7 mouse cellular contexts compared by ENCODE assay signal in the genomic region with DNA sequence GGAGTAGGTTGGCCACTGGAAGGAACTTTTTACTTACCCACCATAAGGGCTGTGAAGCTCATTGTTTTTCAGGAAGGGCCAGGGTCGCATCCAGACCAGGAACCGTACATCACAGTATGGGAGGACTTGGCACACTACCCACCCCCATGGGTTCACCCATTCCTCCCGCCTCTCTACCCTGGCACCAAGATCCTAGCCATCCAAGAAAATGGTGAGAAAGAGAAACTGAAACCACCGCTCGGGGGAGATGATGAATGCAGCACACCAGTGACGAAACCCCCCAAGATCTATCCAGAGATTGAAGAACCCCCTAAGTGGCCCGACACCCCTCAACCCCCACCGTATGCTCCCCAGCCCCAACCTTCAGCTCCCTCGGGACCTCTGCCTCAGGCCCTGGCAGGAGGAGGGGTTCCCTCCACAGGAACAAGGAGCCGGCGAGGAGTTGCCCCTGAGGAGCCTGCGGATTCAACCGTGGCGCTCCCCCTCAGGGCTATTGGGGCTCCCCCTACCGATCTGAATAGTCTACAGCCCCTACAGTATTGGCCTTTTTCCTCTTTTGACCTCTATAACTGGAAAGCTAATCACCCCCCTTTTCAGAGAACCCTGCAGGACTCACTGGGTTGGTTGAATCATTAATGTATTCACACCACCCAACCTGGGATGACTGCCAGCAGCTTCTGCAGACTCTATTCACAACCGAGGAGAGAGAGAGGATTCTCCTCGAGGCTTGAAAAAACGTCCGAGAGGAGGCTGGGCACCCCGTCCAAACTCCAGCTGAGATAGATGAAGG. TPM values are rescaled to one million over a fixed set of nuclear protein-coding genes. Genes with fewer than 3 reads are reported as not detected.
DNase-seq lines count a peak whose midpoint lies in the region; ATAC-seq and TF ChIP-seq lines count a peak whose summit lies in the region.
"Not testable (repeated sequence)": the region's sequence is repeated elsewhere in the genome, so short reads cannot be mapped to it uniquely, and the experiment has no call there.

No protein-coding gene starts in this region.

- TF ChIP-seq CTCF in cerebellum, adult 2 months (IDR thresholded peaks at IDR 0.05; ENCODE audit: borderline replicate concordance, insufficient read depth, low read depth, low read length); forebrain, postnatal 0 days (IDR thresholded peaks at IDR 0.05; ENCODE audit: low read depth); left cerebral cortex, adult 2 months (IDR thresholded peaks at IDR 0.05); olfactory bulb, adult 2 months (IDR thresholded peaks at IDR 0.05; ENCODE audit: insufficient read depth, low read depth, low read length): not testable (repeated sequence)

- intact Hi-C loops in left cerebral cortex, adult 2 months (cut with DNase I) = not testable (repeated sequence)

- H3K27me3 ChIP-seq in cerebellum, adult 2 months (ENCODE audit: control insufficient read depth, insufficient read depth, low read length); forebrain, postnatal 0 days (ENCODE audit: insufficient read depth, low read length): not testable (repeated sequence)

- 37% methylated on average over 20 of the region's 20 CpGs for WGBS in cerebellum, adult 2 months
- WGBS in forebrain, postnatal 0 days = 61% methylated on average over 20 of the region's 20 CpGs
- 24% methylated on average over 20 of the region's 20 CpGs for WGBS in olfactory bulb, adult 2 months

- not testable (repeated sequence) for H3K4me1 ChIP-seq in cerebellum, adult 2 months (ENCODE audit: control insufficient read depth, insufficient read depth, low read length); forebrain, postnatal 0 days (ENCODE audit: insufficient read depth); olfactory bulb, adult 2 months (ENCODE audit: control insufficient read depth, insufficient read depth, low read length)

- H3K36me3 ChIP-seq in forebrain, postnatal 0 days (ENCODE audit: insufficient read depth) = not testable (repeated sequence)

- H3K4me3 ChIP-seq in cerebellum, adult 2 months (replicated peaks; ENCODE audit: insufficient read depth, low read depth, low read length); forebrain, postnatal 0 days (ENCODE audit: low read depth, low read length); left cerebral cortex, adult 2 months: not testable (repeated sequence)
- H3K4me3 ChIP-seq in olfactory bulb, adult 2 months (ENCODE audit: insufficient read depth, low read depth, low read length) = peak overlapping the region; percentile 37

- not testable (repeated sequence) for ATAC-seq in forebrain, postnatal 0 days

- H3K27ac ChIP-seq in cerebellum, adult 2 months (ENCODE audit: insufficient read depth, low read length); forebrain, postnatal 0 days (ENCODE audit: low read depth, low read length); left cerebral cortex, adult 2 months; olfactory bulb, adult 2 months (ENCODE audit: insufficient read depth, low read depth, low read length): not testable (repeated sequence)

- peak; percentile 9 for DNase-seq in adrenal gland, adult 2 months
- peak; percentile 34 to 37 for DNase-seq in cerebellum, adult 2 months
- peak; percentile 64 for DNase-seq in forebrain, postnatal 0 days
- DNase-seq in kidney, adult 11 months = peak; percentile 84
- DNase-seq in layer of hippocampus, adult 11-12 months (ENCODE audit: low spot score) = peak; percentile 71
- peak; percentile 42 to 62 for DNase-seq in left cerebral cortex, adult 2 months (ENCODE audit: extremely low spot score in 1 of 2, low spot score in 2 of 2)

- H3K4me2 ChIP-seq in forebrain, postnatal 0 days (ENCODE audit: low read depth) = peak overlapping the region; percentile 19; the same call in 1 of the 2 replicates

- H3K9ac ChIP-seq in forebrain, postnatal 0 days = not testable (repeated sequence)

- not testable (repeated sequence) for TF ChIP-seq POLR2A in cerebellum, adult 2 months (IDR thresholded peaks at IDR 0.05; ENCODE audit: borderline replicate concordance, insufficient read depth, low read length); olfactory bulb, adult 2 months (IDR thresholded peaks at IDR 0.05; ENCODE audit: insufficient read depth, low read depth, low read length)

- H3K9me3 ChIP-seq in forebrain, postnatal 0 days (ENCODE audit: low read length) = not testable (repeated sequence)

RNA-seq across cellular contexts. Expression of a gene that starts 39.9 kb away (rescaled TPM):
- 10 to 100 TPM; 25.5 to 33.4 TPM for total RNA-seq in adrenal gland, adult 2 months (2021)
- 104 and 107 TPM in 2 replicates for polyA plus RNA-seq in adrenal gland, adult 2 months (2012; rRNA removed)
- 27.3 and 29.6 TPM in 2 replicates for polyA plus RNA-seq in cerebellum, adult 2 months (2012; rRNA removed)
- 21.0 and 23.3 TPM in 2 replicates for total RNA-seq in forebrain, postnatal 0 days (2014; rRNA removed)
- 5.5 and 7.4 TPM in 2 replicates for polyA plus RNA-seq in forebrain, postnatal 0 days (2015; fragmentation: Nextera tagmentation; extraction: Ambion mirVana)
- 10 to 100 TPM; 49.8 to 50.2 TPM for total RNA-seq in left cerebral cortex, adult 2 months (2021)
- not detected in 2 replicates for polyA plus RNA-seq in olfactory bulb, adult 2 months (2012; ENCODE audit: insufficient read depth, insufficient read length, low replicate concordance, missing spikeins)

RNA-seq across cellular contexts. Expression of a gene that starts 48.5 kb away (rescaled TPM):
- total RNA-seq in adrenal gland, adult 2 months (2021) = 10 to 100 TPM; 23.4 to 24.4 TPM
- polyA plus RNA-seq in adrenal gland, adult 2 months (2012; rRNA removed) = 30.4 and 36.8 TPM in 2 replicates
- 44.2 and 44.4 TPM in 2 replicates for polyA plus RNA-seq in cerebellum, adult 2 months (2012; rRNA removed)
- total RNA-seq in forebrain, postnatal 0 days (2014; rRNA removed) = 91.2 and 101 TPM in 2 replicates
- 26.7 and 28.3 TPM in 2 replicates for polyA plus RNA-seq in forebrain, postnatal 0 days (2015; fragmentation: Nextera tagmentation; extraction: Ambion mirVana)
- total RNA-seq in left cerebral cortex, adult 2 months (2021) = 10 to 100 TPM; 63.3 to 64.4 TPM
- not detected in 2 replicates for polyA plus RNA-seq in olfactory bulb, adult 2 months (2012; ENCODE audit: insufficient read depth, insufficient read length, low replicate concordance, missing spikeins)

RNA-seq across cellular contexts. Expression of a gene that starts 49.6 kb away (rescaled TPM):
- total RNA-seq in adrenal gland, adult 2 months (2021) = 100 to 1,000 TPM in 1 of 2 experiments, 10 to 100 TPM in 1; 99.5 to 104 TPM
- 27.2 and 34.7 TPM in 2 replicates for polyA plus RNA-seq in adrenal gland, adult 2 months (2012; rRNA removed)
- 67.0 and 72.8 TPM in 2 replicates for polyA plus RNA-seq in cerebellum, adult 2 months (2012; rRNA removed)
- total RNA-seq in forebrain, postnatal 0 days (2014; rRNA removed) = 40.4 and 49.5 TPM in 2 replicates
- polyA plus RNA-seq in forebrain, postnatal 0 days (2015; fragmentation: Nextera tagmentation; extraction: Ambion mirVana) = 86.3 and 91.3 TPM in 2 replicates
- total RNA-seq in left cerebral cortex, adult 2 months (2021) = 10 to 100 TPM; 50.0 to 52.1 TPM
- polyA plus RNA-seq in olfactory bulb, adult 2 months (2012; ENCODE audit: insufficient read depth, insufficient read length, low replicate concordance, missing spikeins) = not detected in 2 replicates

RNA-seq across cellular contexts. Expression of a gene that starts 58.4 kb away (rescaled TPM):
- 10 to 100 TPM in 1 of 2 experiments, 1 to 10 TPM in 1; 9.1 to 17.6 TPM for total RNA-seq in adrenal gland, adult 2 months (2021)
- 44.8 and 49.6 TPM in 2 replicates for polyA plus RNA-seq in adrenal gland, adult 2 months (2012; rRNA removed)
- polyA plus RNA-seq in cerebellum, adult 2 months (2012; rRNA removed) = 21.2 and 23.1 TPM in 2 replicates
- 44.0 and 45.1 TPM in 2 replicates for total RNA-seq in forebrain, postnatal 0 days (2014; rRNA removed)
- 49.0 and 53.6 TPM in 2 replicates for polyA plus RNA-seq in forebrain, postnatal 0 days (2015; fragmentation: Nextera tagmentation; extraction: Ambion mirVana)
- 10 to 100 TPM; 32.3 to 33.4 TPM for total RNA-seq in left cerebral cortex, adult 2 months (2021)
- not detected in 2 replicates for polyA plus RNA-seq in olfactory bulb, adult 2 months (2012; ENCODE audit: insufficient read depth, insufficient read length, low replicate concordance, missing spikeins)

Comparison
In these comparisons a context has a peak if more than half of its experiments do, and no peak if none do; other contexts are left out.
1. DNase-seq: peak in every context shown above with its lines; median percentile 84 in kidney, adult 11 months; 71 in layer of hippocampus, adult 11-12 months; 64 in forebrain, postnatal 0 days; 52 in left cerebral cortex, adult 2 months; 36 in cerebellum, adult 2 months; 9 in adrenal gland, adult 2 months.
2. RNA of a gene that starts 48.5 kb away (polyA plus RNA-seq): 44.2 to 44.4 TPM in cerebellum, adult 2 months, 30.4 to 36.8 TPM in adrenal gland, adult 2 months and 26.7 to 28.3 TPM in forebrain, postnatal 0 days; not detected in olfactory bulb, adult 2 months; every median in the first group is over 10 times any median in the second.
3. RNA of a gene that starts 49.6 kb away (polyA plus RNA-seq): 86.3 to 91.3 TPM in forebrain, postnatal 0 days, 67.0 to 72.8 TPM in cerebellum, adult 2 months and 27.2 to 34.7 TPM in adrenal gland, adult 2 months; not detected in olfactory bulb, adult 2 months; every median in the first group is over 10 times any median in the second.